Mouse (Mus musculus) spleen, postnatal 0 days (tissue): ENCODE measurements around the gene Ppp6c. TPM values are rescaled to one million over a fixed set of nuclear protein-coding genes. Genes with fewer than 3 reads are reported as not detected.

Experiments
- polyA plus RNA-seq: library from polyadenylated mRNA; unstranded; fragments of >200 nt; fragmentation: Nextera tagmentation; extraction: Ambion mirVana; gene quantifications from 2 replicates; pipeline ENCODE4 v1.2.1, GENCODE M21; 2015

Ppp6c gene
- polyA plus RNA-seq: 50.9 and 53.3 TPM in 2 replicates

DNA sequence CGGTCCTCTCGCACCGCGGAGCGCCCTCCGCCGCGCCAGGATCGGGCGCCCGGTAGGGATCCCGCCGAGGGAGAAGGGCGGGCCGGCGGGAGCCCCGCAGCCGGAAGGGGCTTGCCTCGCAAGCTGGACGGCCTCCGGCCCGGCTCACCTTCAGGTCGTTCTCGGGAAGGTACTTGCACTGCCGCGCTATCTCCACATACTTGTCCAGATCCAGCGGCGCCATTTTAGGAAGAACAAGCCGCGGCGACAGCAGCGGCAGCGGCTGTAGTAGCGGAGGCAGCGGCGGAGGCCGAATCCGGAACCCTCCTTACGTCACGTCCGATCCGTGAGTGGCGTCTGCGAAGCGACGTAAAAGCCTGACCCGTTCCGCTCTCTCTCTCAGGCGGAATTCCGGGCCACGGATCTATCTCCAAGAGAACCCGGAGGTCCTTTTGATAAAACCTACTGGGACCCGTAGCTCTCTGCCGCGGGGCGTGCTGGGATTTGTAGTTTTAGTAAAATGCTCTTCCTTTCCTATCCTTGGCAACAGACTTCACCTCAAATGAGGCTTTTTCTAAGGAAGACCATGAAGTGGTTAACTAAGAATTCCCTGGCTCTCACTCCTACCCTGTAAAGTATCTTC, at the start of gene Ppp6c:
TSS of gene Ppp6c (minus strand) at position 433 of the 622 bp plus-strand sequence.

DNA sequence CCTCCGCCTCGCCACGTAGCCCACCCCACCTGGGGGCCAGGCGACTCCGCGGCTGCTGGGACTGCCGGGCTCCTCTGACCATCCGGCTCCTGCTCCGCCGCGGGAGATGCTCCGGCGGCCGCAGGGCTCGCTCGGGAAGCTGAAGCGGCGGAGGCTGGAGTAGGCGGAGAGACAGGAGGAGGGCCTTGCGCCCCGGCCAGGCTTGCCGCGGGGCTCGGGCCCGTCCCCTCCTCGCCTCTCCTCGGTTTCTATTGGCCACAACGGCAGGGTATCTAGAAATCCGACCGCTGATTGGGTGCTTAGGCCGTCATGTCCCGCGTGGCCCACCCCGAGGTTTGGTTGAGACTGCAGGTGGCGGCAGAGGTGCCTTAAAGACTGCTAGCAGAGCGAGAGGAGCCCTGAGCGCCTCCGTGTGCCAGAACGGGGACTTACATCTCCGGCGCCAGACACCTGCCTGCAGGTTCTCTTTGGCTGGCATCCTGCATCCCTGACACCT, 35.6 kb downstream of the Ppp6c start, which contains the start of gene Scai:
TSS of gene Scai (minus strand) at position 174 of the 496 bp plus-strand sequence.

Other genes with a start within 250 kb of the Ppp6c start
- gene Wdr38, start 229.0 kb downstream of the Ppp6c start, polyA plus RNA-seq: 1.3 and 1.6 TPM in 2 replicates
- 80.5 and 84.9 TPM in 2 replicates for gene Arpc5l, start 221.1 kb downstream of the Ppp6c start, polyA plus RNA-seq
- gene Rpl35, start 220.8 kb downstream of the Ppp6c start, polyA plus RNA-seq: 933 and 1,043 TPM in 2 replicates
- 14.6 and 15.9 TPM in 2 replicates for gene Golga1, start 160.9 kb downstream of the Ppp6c start, polyA plus RNA-seq
- 3.1 and 4.0 TPM in 2 replicates for gene Scai, start 35.7 kb downstream of the Ppp6c start, polyA plus RNA-seq